Mouse (Mus musculus): ENCODE measurements around the gene Bcl2l14.
A peak's percentile ranks its signal among the peaks of the same experiment; 100 is the strongest.

Bcl2l14 gene

DNA sequence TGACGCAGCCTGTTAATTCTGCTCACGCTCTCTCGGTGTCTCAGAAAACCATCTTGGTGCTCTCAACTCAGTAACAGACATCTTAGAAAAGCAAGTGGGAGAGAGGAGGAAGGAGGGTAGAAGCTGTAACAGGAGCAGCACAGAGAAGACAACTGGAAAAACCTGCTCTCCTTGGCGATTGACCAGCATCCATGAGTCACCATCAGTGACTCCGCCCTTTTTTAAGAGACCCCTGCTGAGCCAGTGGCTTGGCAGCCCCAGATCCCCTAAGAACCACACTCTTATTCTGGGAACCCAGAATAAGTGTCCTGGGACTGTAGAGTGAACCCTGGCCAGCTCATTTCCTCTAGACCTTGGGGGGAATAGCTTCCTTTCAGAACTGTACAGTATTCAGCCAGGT is 11.1 kb downstream of the Bcl2l14 start:
- DNase-seq = no peak

DNA sequence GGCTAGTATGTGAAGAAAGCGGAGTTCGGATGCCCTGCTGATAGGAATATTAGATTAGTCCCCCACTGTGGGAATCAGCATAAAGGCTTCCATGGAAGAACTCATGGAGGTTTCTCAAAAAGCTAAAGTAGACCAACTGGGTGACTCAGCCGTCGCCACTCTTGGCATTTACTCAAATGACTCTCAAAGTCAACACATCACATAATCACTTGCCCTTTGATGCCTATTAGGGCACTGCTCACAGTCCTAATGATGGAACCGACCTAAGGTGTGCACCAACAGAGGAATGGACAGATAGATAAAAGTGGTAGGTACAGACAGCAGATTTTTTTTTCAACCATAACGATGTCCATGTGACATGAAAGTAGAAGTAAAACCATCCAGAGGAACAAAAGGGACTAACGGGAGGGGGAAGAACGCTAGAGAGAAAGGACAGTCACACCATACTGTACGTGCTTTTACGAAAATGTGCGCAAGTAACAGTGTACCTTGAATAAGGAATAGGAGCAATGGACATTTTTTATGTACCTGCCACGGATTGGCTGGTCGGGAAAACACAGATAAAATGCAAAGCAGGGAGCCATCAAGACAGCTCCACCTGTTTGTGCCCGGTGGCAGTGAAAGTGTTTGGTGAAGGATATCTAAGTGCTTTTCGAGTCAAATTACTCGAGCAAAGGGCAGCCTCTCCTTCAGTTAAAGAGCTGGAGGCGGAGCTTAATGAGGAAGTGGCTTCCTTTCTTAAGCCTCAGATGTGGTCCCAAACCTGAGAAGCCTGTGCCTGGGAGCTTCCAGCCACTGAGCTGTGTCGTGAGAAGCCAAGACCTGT is 17.8 kb downstream of the Bcl2l14 start:
- no peak for DNase-seq

DNA sequence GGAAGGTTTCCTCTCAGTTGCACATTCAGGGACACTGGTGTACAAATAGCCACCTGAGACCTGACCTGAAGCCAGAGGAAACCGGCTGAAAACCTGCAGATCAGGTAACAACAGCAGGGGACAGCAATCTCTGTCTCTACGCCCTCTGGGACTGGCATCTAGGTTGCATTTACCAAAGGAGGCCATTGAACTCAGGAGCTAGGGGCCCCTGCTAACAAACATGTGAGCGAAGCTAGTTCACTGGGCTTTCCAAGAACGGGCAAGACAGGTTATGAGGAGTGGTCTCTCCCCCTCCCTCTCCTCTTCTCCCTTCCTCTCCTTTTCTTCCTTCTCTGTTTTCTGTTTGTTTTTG is 18.4 kb downstream of the Bcl2l14 start:
- no peak for DNase-seq

DNA sequence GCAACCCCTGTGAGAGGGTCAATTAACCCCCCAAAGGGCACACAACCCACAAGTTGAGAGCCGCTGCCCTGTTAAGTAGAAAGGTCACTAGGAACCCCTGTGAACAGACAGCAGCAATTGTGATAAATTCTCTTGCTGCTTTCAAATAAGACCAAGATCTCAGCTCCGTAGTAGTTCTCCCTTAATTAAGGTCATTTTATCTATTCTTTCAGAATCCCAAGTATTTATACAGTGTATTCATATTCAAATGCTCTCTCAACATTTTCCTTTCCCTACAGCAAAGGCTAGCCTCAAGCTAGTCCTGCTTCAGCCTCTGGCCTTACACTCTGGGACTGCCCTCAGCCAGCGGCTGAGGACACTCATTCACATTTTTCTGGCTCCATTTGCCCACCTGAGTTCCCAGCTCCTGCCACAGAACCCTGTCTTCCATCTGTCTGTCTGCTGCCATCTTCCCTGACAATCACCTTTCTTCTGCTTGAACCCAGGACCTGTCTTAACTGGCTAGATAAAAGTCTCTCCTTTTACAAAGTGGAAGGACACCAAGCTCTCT is 20.5 kb downstream of the Bcl2l14 start:
- DNase-seq = no peak

DNA sequence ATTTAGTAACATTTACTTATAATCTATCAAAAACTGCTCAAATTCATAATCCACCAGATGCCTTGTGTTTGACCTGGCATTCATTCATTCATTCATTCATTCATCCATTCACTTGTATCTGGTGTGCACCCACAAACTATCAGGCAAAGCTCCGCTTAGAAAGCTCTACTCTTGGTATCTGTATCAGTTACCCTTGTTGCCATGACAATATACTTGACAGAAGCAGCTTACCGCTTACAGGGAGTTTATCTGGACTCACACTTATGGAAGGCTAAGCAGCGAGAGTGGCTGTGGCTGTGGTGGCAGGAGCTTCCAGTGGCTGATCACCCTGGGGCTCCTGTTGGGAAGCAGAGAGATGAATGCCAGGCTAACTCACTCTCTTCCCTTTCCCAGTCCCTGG is 21.8 kb downstream of the Bcl2l14 start:
- no peak for DNase-seq

DNA sequence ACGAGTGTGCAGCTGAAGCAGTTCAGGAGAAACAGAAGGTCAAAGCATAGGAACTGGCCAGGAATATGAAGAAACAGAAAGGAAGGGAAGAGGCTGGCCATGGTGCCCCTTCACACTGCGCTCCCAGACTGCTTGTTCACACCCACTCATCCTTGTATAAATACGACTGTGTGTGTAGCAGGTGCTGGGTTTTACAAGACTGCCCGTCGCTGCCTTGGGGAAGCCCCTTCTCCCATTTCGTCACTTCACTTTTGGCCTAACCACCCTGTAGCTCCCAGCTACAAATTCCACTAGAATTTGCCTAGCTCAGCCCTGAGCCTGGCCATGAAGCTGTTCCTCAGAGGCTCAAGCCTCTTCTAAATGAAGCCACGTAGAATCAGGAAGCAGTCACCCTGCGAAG is 24.3 kb downstream of the Bcl2l14 start:
- DNase-seq = no peak

DNA sequence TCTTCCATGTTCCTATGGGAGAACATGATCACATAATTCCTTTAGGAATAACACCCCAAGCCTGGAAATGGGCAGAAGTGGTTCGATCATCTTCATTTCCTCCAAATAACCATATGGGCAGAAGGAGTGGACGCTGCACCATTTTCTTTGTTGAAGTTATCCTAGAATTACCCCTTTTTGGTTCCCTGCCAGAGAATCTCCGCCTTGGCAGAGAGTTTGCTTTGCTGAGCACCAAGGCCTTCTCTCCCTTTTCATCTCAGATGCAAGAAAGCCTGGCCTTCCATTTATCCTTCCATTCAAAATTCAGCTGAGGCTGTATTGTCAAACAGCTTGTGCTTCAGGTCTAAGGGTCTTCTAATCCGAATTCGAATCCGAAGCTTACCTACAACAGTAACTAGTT is 25.8 kb downstream of the Bcl2l14 start:
- DNase-seq = no peak

DNA sequence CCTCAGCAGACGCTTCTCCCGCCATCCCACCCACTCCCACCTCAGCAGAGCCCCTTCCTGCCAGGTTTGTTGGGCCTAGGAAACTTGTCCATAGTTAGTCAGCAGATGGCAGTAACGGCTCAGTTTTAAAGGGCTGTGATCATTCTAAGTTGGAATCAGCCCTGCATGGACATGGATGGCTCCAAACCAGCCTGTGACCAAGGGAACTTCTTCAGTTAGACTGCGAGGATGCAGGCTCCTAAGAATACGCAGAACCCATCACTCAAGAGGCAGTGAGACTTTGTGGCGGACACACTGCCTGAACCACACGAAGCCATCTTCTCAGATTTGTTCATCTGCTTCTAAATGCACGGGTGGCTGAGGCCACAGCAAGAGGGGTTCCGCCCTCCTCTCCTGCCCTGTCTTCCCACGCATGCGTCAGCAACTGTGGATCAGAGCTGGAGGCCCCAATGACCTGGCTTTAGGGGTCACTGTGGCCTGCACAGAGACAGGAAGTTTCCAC is 29.1 kb downstream of the Bcl2l14 start:
- DNase-seq = peak; percentile 51

DNA sequence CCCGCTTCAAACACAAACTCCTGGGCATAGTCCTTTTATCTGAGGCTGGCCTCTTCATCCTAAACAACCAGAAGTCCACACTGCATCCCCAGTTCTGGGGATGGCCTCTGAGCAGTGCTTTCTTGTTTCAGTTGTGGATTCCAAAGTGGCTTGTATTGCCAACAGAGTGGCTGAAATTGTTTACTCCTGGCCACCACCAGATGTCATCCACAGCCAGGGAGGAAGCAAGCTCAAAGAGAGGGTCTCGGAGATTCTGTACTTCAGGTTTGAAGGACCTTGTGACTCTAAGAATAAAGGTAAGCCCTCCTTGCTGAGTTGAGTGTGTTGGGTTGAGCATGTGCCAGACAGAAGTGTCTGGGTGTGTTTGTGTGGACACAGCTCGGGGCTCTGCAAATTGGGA is 31.0 kb downstream of the Bcl2l14 start:
- no peak for DNase-seq

DNA sequence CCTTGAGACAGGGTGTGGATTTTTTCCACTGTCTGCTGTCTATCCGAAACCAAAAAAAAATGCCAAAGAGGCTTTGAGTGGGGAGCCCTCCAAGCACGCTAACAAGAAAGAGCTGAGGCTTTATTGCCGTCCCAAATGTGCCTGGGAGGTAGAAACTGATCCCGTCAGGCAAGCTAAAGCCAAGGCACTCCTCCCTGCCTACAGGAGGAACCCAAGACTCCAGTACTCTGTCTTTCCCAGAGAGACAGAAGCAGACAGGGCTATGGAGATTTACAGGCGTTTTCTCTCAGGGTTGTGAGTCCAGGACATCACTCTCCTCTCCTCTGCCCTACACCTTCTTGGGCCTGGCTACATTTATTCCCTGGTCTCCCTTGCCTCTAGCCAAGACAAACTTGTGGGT is 32.3 kb downstream of the Bcl2l14 start:
- DNase-seq = no peak

DNA sequence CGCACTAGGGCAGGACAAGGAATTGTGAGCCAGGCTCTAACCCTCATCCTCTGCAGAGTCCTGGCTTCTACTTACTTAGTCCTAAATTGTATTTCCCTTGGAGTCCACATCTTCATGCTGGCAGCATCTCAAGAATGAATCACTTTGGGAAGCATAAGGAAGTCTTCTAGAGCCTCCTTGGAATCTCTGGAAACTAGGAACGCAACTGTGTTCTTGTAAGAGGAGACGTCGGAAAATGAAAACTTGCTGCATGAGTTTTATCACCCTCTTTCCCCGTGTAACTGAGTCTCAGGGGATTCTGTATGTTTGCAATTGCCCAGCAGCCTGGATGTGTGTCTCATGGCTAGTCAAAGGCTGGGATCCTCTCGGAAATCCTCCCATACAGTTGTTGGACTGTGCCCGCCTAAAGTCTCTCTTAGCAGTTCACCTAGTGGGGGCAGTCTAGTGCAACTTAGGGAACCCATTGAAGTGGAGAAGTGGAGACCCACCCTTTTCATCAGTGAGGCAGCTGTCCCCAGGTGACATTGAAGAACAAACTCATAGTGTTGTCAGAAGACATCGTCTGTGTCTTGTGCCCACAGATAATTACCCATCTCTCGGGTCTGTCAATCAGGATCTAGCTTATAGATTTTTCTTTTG is 34.2 kb downstream of the Bcl2l14 start:
- no peak for DNase-seq

DNA sequence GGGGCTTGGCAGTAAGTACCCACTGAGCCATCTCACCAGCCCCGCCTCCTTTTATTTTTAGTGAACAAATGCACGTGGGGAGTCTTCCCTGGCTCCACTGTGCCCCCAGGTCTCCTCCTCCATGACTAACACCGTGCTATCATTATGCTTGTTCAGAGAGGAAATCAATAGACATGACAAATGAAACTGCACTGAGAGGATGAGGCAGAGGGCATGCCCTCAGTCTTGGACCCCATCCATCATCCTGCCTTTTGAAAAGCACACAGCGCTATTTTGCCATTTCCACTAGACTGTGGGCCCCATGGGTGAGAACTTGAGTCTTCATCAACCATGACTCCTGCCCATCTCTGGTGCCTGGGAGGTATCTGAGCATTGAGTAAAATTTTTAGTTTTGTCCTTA is 35.5 kb downstream of the Bcl2l14 start:
- DNase-seq = no peak

DNA sequence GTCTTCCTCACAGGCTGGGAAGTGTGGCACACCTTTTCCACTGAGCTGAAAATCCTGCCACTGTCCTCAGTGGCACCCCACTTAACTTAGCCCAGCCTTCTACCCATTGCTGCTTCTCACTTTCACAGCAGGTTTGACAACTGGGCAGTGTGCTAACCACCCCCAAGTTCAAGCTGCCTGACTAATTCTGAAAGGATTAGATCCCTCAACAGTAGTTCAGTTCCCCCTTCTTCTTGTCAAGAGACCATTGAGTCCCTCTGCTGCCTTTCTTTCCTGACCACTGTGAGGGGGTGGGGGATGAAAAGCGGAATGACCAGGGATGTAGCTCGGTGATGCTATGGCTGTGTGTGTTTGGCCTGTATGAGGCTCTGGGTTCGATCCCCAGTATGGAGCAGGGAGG is 37.2 kb downstream of the Bcl2l14 start:
- no peak for DNase-seq

DNA sequence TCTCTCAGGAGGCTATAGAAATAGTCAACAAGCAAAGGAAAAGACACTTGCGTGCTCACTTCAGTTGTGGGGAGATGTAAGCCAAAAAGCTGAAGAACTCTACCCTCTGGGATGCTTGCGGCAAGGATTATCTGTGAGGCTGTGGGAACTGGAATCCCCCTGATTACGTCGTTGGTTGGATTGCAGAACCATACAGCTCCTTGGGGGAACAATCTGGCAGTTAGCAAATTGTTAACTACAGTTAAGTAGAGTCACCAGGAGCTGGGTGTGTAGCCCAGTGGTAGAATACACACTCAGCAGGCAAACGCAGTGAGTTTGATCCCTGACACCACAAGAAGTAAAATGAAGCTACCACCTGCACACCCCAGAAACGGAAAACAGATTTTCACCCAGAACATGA is 37.9 kb downstream of the Bcl2l14 start:
- DNase-seq = no peak

DNA sequence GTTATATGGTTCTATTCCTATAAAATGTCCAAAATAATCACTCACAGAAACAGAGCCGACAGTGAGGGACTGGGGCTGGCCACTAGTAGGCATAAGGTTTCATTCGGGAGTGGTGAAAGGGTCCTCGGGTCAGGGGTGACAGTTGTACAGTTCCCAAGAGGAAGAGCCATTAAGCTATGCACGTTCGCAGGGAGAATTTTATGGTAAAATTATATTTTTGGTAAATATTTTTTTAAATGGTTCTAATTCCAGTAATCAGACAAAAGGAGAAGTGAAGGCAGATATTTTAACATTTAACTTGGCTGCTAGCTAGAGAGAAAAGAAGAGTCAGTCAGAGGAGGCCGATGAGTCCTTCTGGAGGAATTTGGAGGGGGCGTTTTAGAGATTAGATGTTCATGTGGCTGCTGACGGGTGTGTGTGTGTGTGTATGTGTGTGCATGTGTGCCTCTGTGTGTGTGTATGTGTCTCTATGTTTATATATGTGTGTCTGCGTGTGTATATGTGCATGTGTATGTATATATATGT is 38.8 kb downstream of the Bcl2l14 start:
- no peak for DNase-seq

DNA sequence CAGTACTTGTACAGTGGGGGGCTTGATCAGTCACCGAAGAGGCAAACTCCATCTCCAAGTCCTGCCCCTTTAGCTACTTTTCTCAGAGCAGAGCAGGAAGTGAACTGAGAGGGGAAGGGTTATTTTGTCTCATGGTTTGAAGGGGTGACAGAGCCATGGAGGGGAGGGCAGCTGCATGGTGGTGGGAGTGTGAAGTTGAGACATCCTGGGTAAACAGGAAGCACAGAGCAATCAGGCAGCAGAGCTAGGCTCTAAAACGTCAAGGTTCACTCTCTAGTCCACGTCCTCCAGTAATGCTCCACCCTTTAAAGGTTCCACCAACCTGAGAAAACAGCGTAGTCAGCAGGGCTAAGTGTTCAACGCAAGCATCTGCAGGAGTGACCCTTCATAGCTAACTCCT is 40.8 kb downstream of the Bcl2l14 start:
- no peak for DNase-seq

DNA sequence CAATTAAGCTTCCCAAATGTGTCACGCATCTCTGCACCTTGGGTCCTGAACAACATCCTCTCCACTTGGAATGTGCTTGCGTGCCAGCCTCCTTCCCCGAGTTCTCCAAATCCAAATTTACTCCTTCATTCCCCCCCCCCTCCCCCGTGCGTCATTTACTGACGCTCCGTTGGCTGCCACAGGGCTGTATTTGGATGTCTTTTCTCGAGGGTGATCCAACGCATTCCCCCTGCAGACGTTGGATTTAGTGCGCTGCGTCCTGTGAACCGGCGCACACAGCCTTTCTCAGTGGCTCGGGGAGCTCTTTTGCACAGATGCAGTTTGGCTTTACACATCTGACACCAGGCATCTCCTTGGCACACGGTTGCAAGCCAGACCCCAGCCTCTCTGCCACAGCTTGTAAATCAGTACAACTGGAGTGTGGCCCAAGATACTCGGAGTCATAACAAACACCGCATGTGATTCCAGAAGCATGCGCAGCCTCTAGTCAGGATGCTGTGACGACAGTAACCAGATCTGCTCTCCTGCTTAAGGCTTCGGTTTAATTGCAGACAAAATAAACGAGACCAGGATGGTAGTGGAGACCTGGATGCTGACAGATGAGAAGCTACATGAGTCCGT is 43.4 kb downstream of the Bcl2l14 start:
- peak; percentile 6 for DNase-seq

DNA sequence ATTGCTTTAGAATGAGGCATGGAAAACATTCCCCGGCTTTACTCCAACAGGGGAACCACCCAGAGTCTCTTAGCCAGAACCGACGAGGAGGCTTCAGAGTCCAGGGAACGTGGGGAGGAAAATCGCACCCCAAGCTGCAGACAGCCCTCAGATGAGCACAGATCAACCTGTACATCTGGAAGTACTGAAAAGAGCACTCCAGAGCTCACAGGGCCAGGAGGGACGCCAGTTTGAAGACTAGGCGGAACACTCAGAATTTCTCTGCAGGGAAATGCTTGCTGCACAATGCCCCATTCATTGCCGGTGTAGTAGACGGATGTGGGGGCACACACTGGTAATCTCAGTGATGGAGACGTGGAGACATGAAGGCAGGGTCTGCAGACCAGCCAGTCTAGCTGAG is 43.9 kb downstream of the Bcl2l14 start:
- no peak for DNase-seq

DNA sequence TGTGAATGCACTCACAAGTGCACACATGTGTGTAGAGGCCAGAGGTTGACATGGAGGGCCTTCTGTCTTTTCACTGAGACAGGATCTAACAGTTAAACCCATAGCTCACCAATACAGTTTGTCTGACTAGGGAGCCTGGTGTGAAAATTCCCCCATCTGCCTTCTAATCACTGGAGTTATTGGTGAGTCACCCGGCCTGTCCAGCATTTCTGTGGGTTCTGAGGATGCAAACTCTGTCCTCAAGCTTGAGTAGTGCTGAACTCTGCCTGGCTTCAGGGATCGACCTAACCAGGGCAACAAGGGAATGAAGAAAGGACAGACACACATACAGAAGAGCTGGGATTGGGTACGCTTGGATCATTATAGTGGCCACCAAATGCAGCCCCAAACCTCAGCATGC is 45.6 kb downstream of the Bcl2l14 start:
- no peak for DNase-seq

DNA sequence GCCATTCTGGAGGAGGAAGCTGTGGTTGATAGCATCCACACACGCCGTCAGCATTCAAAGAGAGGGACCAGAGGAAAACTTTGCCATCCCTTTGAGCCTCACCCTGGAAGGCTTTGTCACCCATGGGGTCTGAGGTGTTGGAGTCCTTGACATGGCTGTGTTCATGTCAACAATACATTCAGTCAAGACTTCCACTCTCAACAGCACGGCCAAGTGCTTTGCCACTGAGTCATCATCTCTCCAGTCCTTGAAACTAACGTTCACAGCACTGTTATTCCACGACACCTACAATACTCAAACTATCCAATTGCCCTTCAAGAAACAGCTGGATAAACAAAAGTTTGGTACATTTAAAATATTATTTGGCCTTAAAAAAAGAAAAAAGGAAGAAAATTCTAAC is 46.1 kb downstream of the Bcl2l14 start:
- no peak for DNase-seq

DNA sequence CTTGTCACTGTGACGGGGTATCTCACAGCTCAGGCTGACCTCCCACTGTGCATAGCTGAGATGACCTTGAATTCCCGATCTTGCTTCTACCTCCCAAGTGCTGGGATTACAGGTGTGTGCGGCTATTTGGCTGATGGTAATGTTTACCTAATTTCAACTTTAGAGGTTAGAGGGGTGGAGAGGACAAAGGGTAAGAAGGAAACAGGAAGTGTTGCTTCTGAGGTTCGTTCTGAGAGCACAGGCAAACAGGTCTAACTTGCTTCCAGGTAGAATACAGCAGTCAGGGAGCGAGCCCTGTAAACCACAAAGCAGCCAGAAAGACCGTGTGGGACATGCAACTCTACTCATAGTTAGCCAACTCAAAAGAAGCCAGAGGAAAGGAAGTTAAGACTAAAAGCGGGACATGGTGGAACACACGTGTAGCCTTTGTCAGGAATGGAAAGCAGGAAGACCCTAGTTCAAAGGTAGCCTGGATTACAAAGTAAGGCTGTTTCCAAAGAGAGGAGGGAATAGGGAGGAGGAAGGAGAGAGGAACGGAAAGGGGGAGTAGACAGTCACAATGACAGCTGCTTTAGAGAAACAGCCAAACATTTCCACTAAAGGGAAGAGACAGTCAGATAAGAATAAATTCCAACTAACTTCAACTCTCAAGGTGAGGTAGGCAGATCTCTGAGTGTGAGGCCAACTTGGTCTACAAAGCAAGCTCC is 47.2 kb downstream of the Bcl2l14 start:
- DNase-seq = no peak

DNA sequence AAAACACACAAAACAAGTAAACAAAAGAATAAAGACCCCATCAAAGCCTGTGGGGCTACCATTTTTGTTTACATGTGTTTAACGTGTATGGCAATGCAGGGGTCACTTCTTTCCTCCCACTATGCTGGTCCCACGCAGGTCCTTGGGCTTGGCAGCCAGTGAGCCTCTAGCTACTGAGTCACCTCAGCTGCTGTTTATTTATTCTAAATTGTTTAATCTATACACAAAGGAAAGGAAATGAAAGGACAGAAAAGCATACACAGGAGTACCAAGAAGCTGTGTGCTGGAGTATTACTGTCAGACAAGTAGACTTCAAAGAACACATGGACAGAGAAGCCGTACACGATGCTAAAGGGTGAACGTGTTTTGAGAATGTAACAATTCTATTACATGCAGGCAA is 47.8 kb downstream of the Bcl2l14 start:
- DNase-seq = no peak

DNA sequence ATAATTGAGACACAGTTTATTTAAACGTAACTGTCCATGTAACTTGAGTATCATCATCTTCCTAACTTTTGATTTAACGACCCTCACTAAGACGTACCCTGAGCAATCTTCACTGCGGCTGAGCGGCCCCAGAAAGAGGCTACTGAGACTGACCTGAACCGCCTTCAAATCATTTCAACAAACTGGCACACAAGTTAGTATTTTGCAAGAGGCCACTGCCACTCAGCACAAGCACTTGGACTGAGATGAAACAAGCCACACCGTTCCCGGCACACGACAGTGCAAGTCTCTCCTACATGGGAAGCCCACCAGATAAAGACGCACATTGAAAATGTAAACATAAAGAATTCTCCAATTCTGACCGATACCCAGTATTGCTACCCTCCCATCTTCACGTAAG is 52.3 kb downstream of the Bcl2l14 start:
- DNase-seq = no peak

Measured in cerebellum, adult 11 months (tissue).